Mouse (Mus musculus) neural tube, embryonic 14.5 days (tissue): ENCODE data around the gene Jak1. TPM values are rescaled to one million over a fixed set of nuclear protein-coding genes. Genes with fewer than 3 reads are reported as not detected.

Source experiments
- ATAC-seq: fragments of 200-750 bp; cut with Nextera tagmentation; 2 replicates; pipeline ENCODE4 v1.8.0; 2017; ENCODE audit warnings: low read depth, mild to moderate bottlenecking, moderate TSS enrichment, moderate library complexity
- H3K27ac ChIP-seq: fragments of 300-500 bp; sonication (generic); 2 replicates; pipeline ENCODE4 v1.5.1; 2014; ENCODE audit warnings: low read depth, mild to moderate bottlenecking, control low read depth, low read length, moderate library complexity, mixed read lengths
- H3K27me3 ChIP-seq: fragments of 300-500 bp; sonication (generic); 2 replicates; pipeline ENCODE4 v1.6.1; 2014; ENCODE audit warnings: low read length; ENCODE audit not compliant: control insufficient read depth, insufficient read depth
- H3K36me3 ChIP-seq: fragments of 300-500 bp; sonication (generic); 2 replicates; pipeline ENCODE4 v1.6.1; 2014; ENCODE audit warnings: low read length, mixed read lengths; ENCODE audit not compliant: control insufficient read depth, insufficient read depth
- H3K4me1 ChIP-seq: fragments of 300-500 bp; sonication (generic); 2 replicates; pipeline ENCODE4 v1.6.1; 2014; ENCODE audit warnings: low read length; ENCODE audit not compliant: control insufficient read depth, insufficient read depth
- H3K4me2 ChIP-seq: fragments of 300-500 bp; sonication (generic); 2 replicates; pipeline ENCODE4 v1.6.1; 2014; ENCODE audit warnings: mild to moderate bottlenecking, low read depth, low read length, control low read depth
- H3K4me3 ChIP-seq: fragments of 300-500 bp; sonication (generic); 2 replicates; pipeline ENCODE4 v1.5.1; 2014; ENCODE audit warnings: low read depth, low read length, control low read depth, mixed read lengths
- H3K9ac ChIP-seq: fragments of 300-500 bp; sonication (generic); replicated peaks from 2 replicates; pipeline ENCODE4 v1.6.1; 2014; ENCODE audit warnings: low read depth, mild to moderate bottlenecking, control low read depth, low read length, mixed read lengths
- H3K9me3 ChIP-seq: fragments of 300-500 bp; sonication (generic); 2 replicates; pipeline ENCODE4 v1.6.1; 2016; ENCODE audit warnings: low read length; ENCODE audit not compliant: control insufficient read depth
- WGBS: fragments of 180-500 bp; shearing (Covaris S2); extraction: QIAGEN DNeasy Blood & Tissue Kit; methylation state at CpG from one replicate; pipeline ENCODE4 v1.1.7; 2014; 5-methylcytosine and 5-hydroxymethylcytosine counted together
- polyA plus RNA-seq: library from polyadenylated mRNA; unstranded; fragments of >200 nt; fragmentation: Nextera tagmentation; extraction: Ambion mirVana; gene quantifications from 2 replicates; pipeline ENCODE4 v1.2.1, GENCODE M21; 2014

Gene Jak1
- polyA plus RNA-seq, 1 experiment from 2014 or later: 119 TPM

GRCm38 (mm10) chr4:101164189-101164588 is 100.9 kb downstream of the Jak1 start:
- no peak overlapping the region for H3K27ac ChIP-seq
- H3K36me3 ChIP-seq: peaks cover 6% of the 10 kb centered on the region
- no peak overlapping the region for H3K4me3 ChIP-seq
- no peaks in the 10 kb centered on the region for H3K27me3 ChIP-seq
- H3K4me1 ChIP-seq: no peaks in the 10 kb centered on the region
- no peak overlapping the region for H3K4me2 ChIP-seq
- H3K9me3 ChIP-seq: no peaks in the 10 kb centered on the region
- no peak overlapping the region for H3K9ac ChIP-seq
- no peak for ATAC-seq
- WGBS: 91% methylated on average over 2 of the region's 2 CpGs

GRCm38 (mm10) chr4:101160821-101161220 is 104.3 kb downstream of the Jak1 start:
- H3K4me1 ChIP-seq: no peaks in the 10 kb centered on the region
- no peaks in the 10 kb centered on the region for H3K9me3 ChIP-seq
- no peaks in the 10 kb centered on the region for H3K27me3 ChIP-seq
- ATAC-seq: no peak
- H3K36me3 ChIP-seq: peaks cover 20% of the 10 kb centered on the region
- H3K4me2 ChIP-seq: no peak overlapping the region
- H3K27ac ChIP-seq: no peak overlapping the region
- no peak overlapping the region for H3K4me3 ChIP-seq
- H3K9ac ChIP-seq: no peak overlapping the region
- WGBS: 100% methylated on average over 1 of the region's 1 CpGs

GRCm38 (mm10) chr4:101159191-101159764 is 105.8 kb downstream of the Jak1 start:
- Histone ChIP-seq H3K4me2 (no peak overlapping the region), H3K27me3 (no peaks in the 10 kb centered on the region), H3K27ac (no peak overlapping the region), H3K9me3 (no peaks in the 10 kb centered on the region), H3K9ac (no peak overlapping the region), H3K4me1 (no peaks in the 10 kb centered on the region), H3K36me3 (peaks cover 20% of the 10 kb centered on the region), H3K4me3 (no peak overlapping the region)
- peak; percentile 15; the same call in 1 of the 2 replicates for ATAC-seq
- WGBS: 72% methylated on average over 12 of the region's 12 CpGs

GRCm38 (mm10) chr4:101158282-101158681 is 106.8 kb downstream of the Jak1 start:
- Histone ChIP-seq H3K4me3 (no peak overlapping the region), H3K9ac (no peak overlapping the region), H3K36me3 (peaks cover 20% of the 10 kb centered on the region), H3K27me3 (no peaks in the 10 kb centered on the region), H3K27ac (no peak overlapping the region), H3K9me3 (no peaks in the 10 kb centered on the region), H3K4me1 (no peaks in the 10 kb centered on the region), H3K4me2 (no peak overlapping the region)
- 95% methylated on average over 6 of the region's 6 CpGs for WGBS
- no peak for ATAC-seq

GRCm38 (mm10) chr4:101157476-101157875 is 107.6 kb downstream of the Jak1 start:
- H3K9me3 ChIP-seq: no peaks in the 10 kb centered on the region
- no peak overlapping the region for H3K4me3 ChIP-seq
- no peak overlapping the region for H3K4me2 ChIP-seq
- no peak for ATAC-seq
- no peak overlapping the region for H3K9ac ChIP-seq
- peaks cover 17% of the 10 kb centered on the region for H3K36me3 ChIP-seq
- no peak overlapping the region for H3K27ac ChIP-seq
- H3K4me1 ChIP-seq: no peaks in the 10 kb centered on the region
- 92% methylated on average over 5 of the region's 5 CpGs for WGBS
- no peaks in the 10 kb centered on the region for H3K27me3 ChIP-seq

- 82% methylated on average over 4 of the region's 4 CpGs for WGBS
Observed at GRCm38 (mm10) chr4:101155541-101155940, 109.5 kb downstream of the Jak1 start.

GRCm38 (mm10) chr4:101146891-101147655 is 118.0 kb downstream of the Jak1 start:
- no peaks in the 10 kb centered on the region for H3K36me3 ChIP-seq
- no peaks in the 10 kb centered on the region for H3K9me3 ChIP-seq
- no peaks in the 10 kb centered on the region for H3K27me3 ChIP-seq
- no peak overlapping the region for H3K4me3 ChIP-seq
- no peak overlapping the region for H3K9ac ChIP-seq
- H3K4me1 ChIP-seq: no peaks in the 10 kb centered on the region
- no peak overlapping the region for H3K4me2 ChIP-seq
- no peak overlapping the region for H3K27ac ChIP-seq
- no peak for ATAC-seq
- WGBS: 90% methylated on average over 11 of the region's 11 CpGs

More at GRCm38 (mm10) chr4:101155541-101155940, 109.5 kb downstream of the Jak1 start:
- H3K36me3 ChIP-seq: peaks cover 17% of the 10 kb centered on the region
- no peak overlapping the region for H3K27ac ChIP-seq
- H3K4me3 ChIP-seq: no peak overlapping the region
- ATAC-seq: no peak
- no peak overlapping the region for H3K4me2 ChIP-seq
- H3K4me1 ChIP-seq: no peaks in the 10 kb centered on the region
- H3K9me3 ChIP-seq: no peaks in the 10 kb centered on the region
- no peaks in the 10 kb centered on the region for H3K27me3 ChIP-seq
- no peak overlapping the region for H3K9ac ChIP-seq

GRCm38 (mm10) chr4:101146047-101146745 is 118.9 kb downstream of the Jak1 start:
- Histone ChIP-seq H3K9ac (no peak overlapping the region), H3K27me3 (no peaks in the 10 kb centered on the region), H3K36me3 (no peaks in the 10 kb centered on the region), H3K4me3 (no peak overlapping the region), H3K27ac (no peak overlapping the region), H3K9me3 (no peaks in the 10 kb centered on the region), H3K4me1 (no peaks in the 10 kb centered on the region), H3K4me2 (no peak overlapping the region)
- 29% methylated on average over 9 of the region's 9 CpGs for WGBS
- peak; percentile 84; the same call in 1 of the 2 replicates for ATAC-seq

GRCm38 (mm10) chr4:101144790-101145189 is 120.3 kb downstream of the Jak1 start:
- Histone ChIP-seq H3K27ac (no peak overlapping the region), H3K36me3 (no peaks in the 10 kb centered on the region), H3K4me1 (no peaks in the 10 kb centered on the region), H3K9me3 (no peaks in the 10 kb centered on the region), H3K4me3 (no peak overlapping the region), H3K4me2 (no peak overlapping the region), H3K9ac (no peak overlapping the region), H3K27me3 (no peaks in the 10 kb centered on the region)
- WGBS: 80% methylated on average over 7 of the region's 7 CpGs
- no peak for ATAC-seq
